Mouse (Mus musculus) R1 (cell line): ENCODE measurements around the gene Prss28.

Source experiments
- DNase-seq: peaks from one replicate; pipeline ENCODE4 v3.0.0-alpha.2; 2018; ENCODE audit warnings: low read depth, low spot score

Gene Prss28

GRCm38 (mm10) chr17:25308346-25308745 is at the start of gene Prss28:
Gene Prss28 (plus strand): TSS chr17:25308646.
- no peak for DNase-seq

GRCm38 (mm10) chr17:25264453-25264852 is 44.0 kb upstream of the Prss28 start:
- peak; percentile 36 for DNase-seq

DNA sequence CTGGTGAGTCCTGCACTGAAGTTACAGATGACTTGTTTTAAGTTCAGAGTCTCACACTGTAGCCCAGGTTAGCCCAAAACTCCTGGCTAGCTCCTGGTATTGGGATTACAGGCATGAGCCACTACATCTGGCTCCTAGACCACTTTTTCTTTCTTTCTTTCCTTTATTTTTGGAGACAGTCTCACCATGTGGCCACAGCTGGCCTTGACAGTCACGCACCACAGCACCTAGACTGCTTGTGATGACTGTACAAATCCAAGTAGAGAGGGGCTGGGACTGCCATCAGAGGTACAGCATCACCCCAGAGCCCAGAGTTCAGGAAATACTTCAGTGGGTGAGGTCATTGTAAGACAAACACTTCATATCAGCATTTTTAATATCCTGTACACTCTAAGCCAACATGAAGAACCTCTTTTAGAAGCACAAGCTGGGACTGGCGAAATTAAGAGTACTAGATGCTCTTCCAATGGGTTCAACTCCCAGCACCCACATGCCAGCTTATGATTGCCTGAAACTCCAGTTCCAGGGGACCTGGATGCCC is 37.6 kb upstream of the Prss28 start:
- DNase-seq = no peak

DNA sequence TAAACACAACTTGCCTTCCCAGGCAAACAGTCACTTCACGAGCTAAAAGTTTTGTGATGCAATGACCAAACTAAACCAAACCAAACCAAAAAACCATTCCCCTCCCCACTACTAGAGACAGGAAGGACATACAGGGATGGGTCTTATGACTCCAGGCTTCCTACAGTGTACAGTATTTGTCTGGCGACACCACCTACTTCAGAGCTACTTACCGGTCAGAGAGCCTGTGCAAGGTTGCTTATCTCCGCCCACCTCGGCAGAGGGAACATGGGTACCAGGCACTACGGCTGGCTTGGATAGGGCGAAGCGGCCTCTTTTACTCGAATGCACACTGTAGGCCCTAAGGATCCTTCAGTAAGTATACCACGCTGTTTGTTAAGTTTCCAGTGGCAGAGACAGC is 36.1 kb upstream of the Prss28 start:
- peak; percentile 69 for DNase-seq

DNA sequence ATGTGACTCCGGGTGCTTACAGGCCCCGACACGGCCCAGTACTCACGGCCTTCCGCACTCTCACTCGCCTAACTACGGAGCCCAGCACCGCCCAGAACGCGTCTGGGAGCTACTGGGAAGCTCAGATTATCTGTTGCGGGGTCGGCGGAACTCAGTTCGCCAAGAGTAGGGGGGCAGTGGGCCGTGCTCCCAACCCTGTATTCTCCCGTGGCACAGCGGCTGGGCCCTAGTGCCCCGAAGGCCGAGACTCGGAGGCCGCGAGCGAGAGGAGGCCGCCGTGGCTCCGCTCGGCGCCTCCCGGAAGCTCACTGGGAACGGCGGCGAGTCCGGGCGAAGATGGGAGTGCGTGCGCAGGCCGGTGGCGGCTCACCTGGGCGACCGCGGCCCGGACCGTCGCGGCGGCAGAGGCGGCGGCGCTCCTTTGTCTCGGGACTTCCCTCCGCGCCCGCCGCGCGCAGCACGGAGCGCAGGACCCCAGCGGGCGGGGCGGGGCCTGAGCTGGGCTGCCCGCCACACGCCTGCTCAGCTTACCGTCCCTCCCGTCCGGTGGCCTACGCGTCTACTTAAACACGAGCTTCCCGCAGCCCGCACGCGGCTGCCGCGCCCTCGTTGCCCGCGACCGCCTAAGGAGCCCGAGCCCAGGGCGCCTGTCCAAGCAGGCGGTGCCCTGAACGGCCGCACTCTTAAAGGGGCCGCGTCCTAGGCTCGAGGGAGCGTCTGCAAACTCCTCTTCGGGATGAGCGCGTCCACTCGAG is 35.3 kb upstream of the Prss28 start:
- peak; percentile 94 for DNase-seq

- DNase-seq = peak; percentile 99
Observed at GRCm38 (mm10) chr17:25273706-25274501, 34.5 kb upstream of the Prss28 start.

- DNase-seq = no peak
Observed at GRCm38 (mm10) chr17:25274571-25275346, 33.7 kb upstream of the Prss28 start, which contains the start of gene Ube2i. Gene Ube2i (minus strand): TSS chr17:25274622.

GRCm38 (mm10) chr17:25275833-25276232 is 32.6 kb upstream of the Prss28 start:
- no peak for DNase-seq

- DNase-seq = peak; percentile 96
Observed at GRCm38 (mm10) chr17:25282133-25282532, 26.3 kb upstream of the Prss28 start.

- peak; percentile 89 for DNase-seq
Observed at GRCm38 (mm10) chr17:25285033-25285432, 23.4 kb upstream of the Prss28 start.

GRCm38 (mm10) chr17:25288842-25289241 is 19.6 kb upstream of the Prss28 start:
- peak; percentile 66 for DNase-seq

DNA sequence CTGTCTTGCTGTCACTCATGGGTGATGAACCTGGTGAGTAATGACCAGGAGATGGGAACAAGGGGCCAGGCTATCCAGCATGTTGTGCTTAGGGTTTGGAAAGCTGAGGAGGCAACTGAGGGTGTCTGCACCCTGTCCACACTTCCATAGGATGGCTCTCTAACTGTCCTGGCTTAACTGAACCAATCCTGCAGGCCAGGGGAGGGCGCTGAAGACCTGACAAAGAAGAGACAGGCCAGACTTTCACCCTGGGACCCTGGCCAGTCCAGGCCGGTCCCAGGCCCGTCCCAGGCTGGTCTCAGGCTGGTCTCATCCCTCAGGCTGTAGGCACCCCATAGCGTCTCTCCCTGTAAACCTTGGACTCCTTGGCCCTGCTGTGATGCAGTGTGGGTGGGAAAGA is 18.0 kb upstream of the Prss28 start:
- DNase-seq = no peak

DNA sequence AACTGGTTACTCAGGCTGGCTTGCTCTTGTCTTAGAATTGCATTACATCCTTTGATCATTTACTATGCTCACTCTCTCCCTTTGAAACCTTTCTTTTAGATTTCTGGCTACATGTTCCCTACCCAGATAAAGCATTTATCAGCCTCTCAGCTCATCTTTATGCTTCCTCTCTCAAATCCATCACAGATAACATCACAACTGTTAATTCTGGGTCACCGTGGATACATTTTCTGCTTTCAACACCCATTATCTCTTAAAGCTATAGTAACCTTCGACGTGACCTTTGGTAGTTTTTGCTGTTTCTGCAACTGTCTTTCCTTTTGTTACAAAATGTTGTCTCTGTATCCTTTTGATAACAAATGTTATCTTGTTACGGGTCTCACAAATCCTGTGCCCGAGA is 15.0 kb upstream of the Prss28 start:
- no peak for DNase-seq

- no peak for DNase-seq
Observed at GRCm38 (mm10) chr17:25294111-25294510, 14.3 kb upstream of the Prss28 start.

DNA sequence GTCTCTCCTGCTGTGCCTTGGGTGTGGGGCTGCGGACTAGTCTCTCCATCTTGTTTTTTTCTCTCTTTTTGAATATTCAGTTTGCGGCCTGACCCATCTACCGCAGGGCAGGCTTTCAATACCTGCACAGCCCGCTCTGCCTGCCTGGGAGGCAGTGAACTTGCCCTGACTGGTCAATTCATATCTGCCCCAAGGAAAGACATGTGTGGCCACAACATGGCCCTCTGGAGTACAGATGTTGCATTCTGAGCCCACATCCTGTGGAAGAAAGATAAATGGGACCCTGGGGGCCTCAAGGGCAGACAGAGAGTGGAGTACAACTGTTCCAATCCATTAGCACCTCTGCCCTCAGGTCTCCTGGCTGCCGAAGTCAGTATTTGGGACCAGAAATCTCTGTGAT is 10.4 kb upstream of the Prss28 start, which contains the start of gene Prss34:
Prss34 (plus strand) TSS at position 301 of the 400 bp plus-strand sequence.
- no peak for DNase-seq

GRCm38 (mm10) chr17:25318354-25318753 is 9.9 kb downstream of the Prss28 start, which contains the start of gene Prss29:
Gene Prss29 (plus strand): TSS chr17:25318654.
- DNase-seq = no peak

- no peak for DNase-seq
Observed at GRCm38 (mm10) chr17:25320819-25321218, 12.4 kb downstream of the Prss28 start.

DNA sequence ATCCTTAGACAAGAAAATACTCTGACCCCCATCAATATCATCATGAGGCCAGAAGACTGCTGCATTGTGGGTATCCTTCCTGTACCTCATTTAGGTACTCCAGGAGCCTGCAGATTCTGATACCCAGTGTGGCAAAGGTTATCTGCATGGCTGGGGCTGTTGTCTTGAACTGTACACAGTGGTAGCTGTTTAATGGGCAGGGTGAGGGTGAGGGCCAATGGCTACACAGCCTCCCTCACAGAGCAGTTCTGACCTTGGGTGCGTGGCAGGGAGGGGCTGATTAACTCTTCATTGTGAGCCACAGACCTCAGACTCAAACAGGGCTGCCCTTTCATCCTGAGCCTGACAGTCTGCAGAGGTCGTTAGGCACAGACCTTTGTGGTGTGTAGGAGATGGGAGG is 14.5 kb downstream of the Prss28 start:
- DNase-seq = no peak

DNA sequence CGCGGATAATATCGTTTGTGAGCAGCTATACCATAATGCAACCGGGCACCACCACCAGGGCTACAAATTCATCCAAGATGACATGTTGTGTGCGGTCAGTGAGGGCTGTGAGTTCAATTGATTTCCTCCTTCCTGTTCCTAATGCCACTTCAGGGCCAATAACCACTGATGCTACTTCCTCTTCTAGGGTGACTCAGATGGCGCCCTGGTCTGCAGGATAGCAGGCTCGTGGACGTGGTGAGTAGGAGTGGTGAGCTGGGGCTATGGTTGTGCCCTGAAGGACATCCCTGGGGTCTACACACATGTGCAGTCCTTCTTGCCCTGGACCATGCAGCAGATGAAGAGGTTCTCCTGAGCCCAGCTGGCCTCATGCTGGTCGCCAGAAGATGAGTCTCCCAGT is 23.9 kb downstream of the Prss28 start:
- DNase-seq = no peak

GRCm38 (mm10) chr17:25333943-25334342 is 25.5 kb downstream of the Prss28 start:
- DNase-seq = peak; percentile 85

- no peak for DNase-seq
Observed at GRCm38 (mm10) chr17:25338218-25338617, 29.8 kb downstream of the Prss28 start.

- no peak for DNase-seq
Observed at GRCm38 (mm10) chr17:25340003-25340402, 31.6 kb downstream of the Prss28 start.
